Mouse (Mus musculus) cerebellum, adult 2 months (tissue): ENCODE measurements around the gene Arcn1. TPM values are rescaled to one million over a fixed set of nuclear protein-coding genes. Genes with fewer than 3 reads are reported as not detected.

Source experiments
- DNase-seq, 2 experiments: peaks; one replicate each; pipeline ENCODE4 v3.0.0; 2021
- H3K27ac ChIP-seq: fragments of 200-500 bp; 2 replicates; pipeline ENCODE4 v1.5.1; 2012; ENCODE audit warnings: low read length, control low read depth, inconsistent platforms; ENCODE audit not compliant: insufficient read depth
- H3K27me3 ChIP-seq: fragments of 200-500 bp; 2 replicates; pipeline ENCODE4 v1.6.1; 2012; ENCODE audit warnings: inconsistent platforms, mild to moderate bottlenecking, low read length, moderate library complexity; ENCODE audit not compliant: control insufficient read depth, insufficient read depth
- H3K4me1 ChIP-seq: fragments of 200-500 bp; 2 replicates; pipeline ENCODE4 v1.6.1; 2011; ENCODE audit warnings: low read length; ENCODE audit not compliant: control insufficient read depth, insufficient read depth
- H3K4me3 ChIP-seq: fragments of 200-500 bp; replicated peaks from 2 replicates; pipeline ENCODE3; 2011; ENCODE audit warnings: mild to moderate bottlenecking, low read depth, low read length, control low read depth; ENCODE audit not compliant: insufficient read depth
- CTCF ChIP-seq: fragments of 200-500 bp; IDR thresholded peaks from 2 replicates; pipeline ENCODE4 v1.5.1; 2011; ENCODE audit warnings: low read depth, mild to moderate bottlenecking, control low read depth, low read length, moderate library complexity, borderline replicate concordance; ENCODE audit not compliant: insufficient read depth
- POLR2A ChIP-seq: fragments of 200-500 bp; IDR thresholded peaks from 2 replicates; pipeline ENCODE4 v1.6.1; 2011; ENCODE audit warnings: low read length, control low read depth, borderline replicate concordance; ENCODE audit not compliant: insufficient read depth
- WGBS: fragments of 180-500 bp; shearing (Covaris S2); methylation state at CpG from one replicate; pipeline ENCODE4 v1.1.7; 2018; 5-methylcytosine and 5-hydroxymethylcytosine counted together
- polyA plus RNA-seq: library from polyadenylated mRNA; depleted of rRNA; stranded (reverse); fragments of >200 nt; gene quantifications from 2 replicates; pipeline ENCODE4 v1.2.3, GENCODE M21; 2012; rRNA removed

The Arcn1 gene
- polyA plus RNA-seq, 1 experiment = 61.6 TPM

DNA sequence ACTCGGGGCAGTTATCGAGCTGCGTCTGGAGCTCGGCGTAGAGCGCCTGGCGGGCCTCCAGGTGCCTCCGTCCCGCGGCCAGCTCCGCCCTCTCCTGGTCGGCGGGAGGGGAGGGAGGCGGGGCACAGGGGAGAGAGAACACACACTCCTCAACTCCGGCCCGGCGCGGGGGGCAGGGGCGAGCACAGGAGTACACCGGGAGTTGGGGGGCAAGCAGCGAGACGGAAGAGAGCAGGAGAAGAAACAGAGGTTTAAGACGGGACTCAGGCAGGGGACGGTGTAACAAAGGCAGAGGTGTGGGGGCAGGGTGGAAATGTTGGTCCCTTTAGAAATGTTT, 59.2 kb downstream of the Arcn1 start:
- Histone ChIP-seq H3K4me1 (peaks cover 12% of the 10 kb centered on the region; the same call in 1 of the 2 replicates), H3K27ac (no peak overlapping the region), H3K27me3 (no peaks in the 10 kb centered on the region), H3K4me3 (no peak overlapping the region)
- no peak for TF ChIP-seq POLR2A
- TF ChIP-seq CTCF = no peak
- peak; percentile 54 to 55 for DNase-seq
- WGBS = 9% methylated on average over 24 of the region's 24 CpGs

DNA sequence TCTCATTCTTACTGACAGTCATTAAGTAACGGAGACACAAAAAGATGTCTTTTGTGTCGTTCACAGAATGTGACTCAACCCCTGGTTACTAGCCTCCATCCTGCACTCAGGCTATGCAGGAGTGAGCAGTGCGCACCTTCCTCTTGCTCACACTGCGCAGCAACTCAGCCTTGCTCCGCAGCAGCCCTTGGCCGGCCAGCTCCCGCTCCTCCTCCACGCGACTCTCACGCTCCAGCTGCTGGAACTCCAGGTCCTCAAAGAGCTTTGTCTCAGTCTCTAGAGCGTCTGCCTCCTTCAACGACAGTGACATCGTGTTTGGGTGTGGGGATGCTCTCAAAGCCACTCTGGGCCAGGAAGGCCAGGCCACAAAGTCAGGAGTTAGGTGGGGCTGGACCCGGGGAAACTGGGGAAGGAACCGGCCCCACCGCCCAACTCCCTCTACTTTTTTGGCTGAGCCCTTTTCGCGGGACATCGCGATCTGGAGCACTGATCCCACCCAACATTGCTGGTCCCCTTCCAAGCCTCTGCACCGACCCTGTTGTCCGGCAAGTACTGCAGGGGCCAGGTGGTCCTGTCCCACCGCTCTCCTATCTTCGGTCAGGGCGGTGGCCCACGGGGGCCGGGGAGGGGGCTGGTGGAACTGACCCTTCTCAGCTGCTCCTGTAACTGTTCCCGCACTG, 59.8 kb downstream of the Arcn1 start:
- no peak overlapping the region for H3K4me3 ChIP-seq
- H3K4me1 ChIP-seq = peaks cover 8% of the 10 kb centered on the region; the same call in 1 of the 2 replicates
- H3K27me3 ChIP-seq = no peaks in the 10 kb centered on the region
- no peak for TF ChIP-seq CTCF
- TF ChIP-seq POLR2A = no peak
- H3K27ac ChIP-seq = no peak overlapping the region
- 50% methylated on average over 28 of the region's 28 CpGs for WGBS
- DNase-seq = no peak

GRCm38 (mm10) chr9:44699730-44700129, 67.9 kb downstream of the Arcn1 start:
- DNase-seq = peak in 1 of 2 experiments; percentile 21
- Histone ChIP-seq H3K27me3 (no peaks in the 10 kb centered on the region), H3K27ac (no peak overlapping the region), H3K4me1 (peaks cover 24% of the 10 kb centered on the region), H3K4me3 (no peak overlapping the region)
- whole genome bisulfite sequencing = 53% methylated on average over 5 of the region's 5 CpGs
- TF ChIP-seq CTCF (no peak), POLR2A (no peak)

- peak in 1 of 2 experiments; percentile 37 for DNase-seq
- 44% methylated on average over 10 of the region's 10 CpGs for WGBS
- Histone ChIP-seq H3K4me1 (peaks cover 25% of the 10 kb centered on the region), H3K27me3 (no peaks in the 10 kb centered on the region), H3K4me3 (no peak overlapping the region), H3K27ac (no peak overlapping the region)
- TF ChIP-seq POLR2A = no peak
- TF ChIP-seq CTCF = no peak
Observed at GRCm38 (mm10) chr9:44699196-44699595, 68.4 kb downstream of the Arcn1 start.

DNA sequence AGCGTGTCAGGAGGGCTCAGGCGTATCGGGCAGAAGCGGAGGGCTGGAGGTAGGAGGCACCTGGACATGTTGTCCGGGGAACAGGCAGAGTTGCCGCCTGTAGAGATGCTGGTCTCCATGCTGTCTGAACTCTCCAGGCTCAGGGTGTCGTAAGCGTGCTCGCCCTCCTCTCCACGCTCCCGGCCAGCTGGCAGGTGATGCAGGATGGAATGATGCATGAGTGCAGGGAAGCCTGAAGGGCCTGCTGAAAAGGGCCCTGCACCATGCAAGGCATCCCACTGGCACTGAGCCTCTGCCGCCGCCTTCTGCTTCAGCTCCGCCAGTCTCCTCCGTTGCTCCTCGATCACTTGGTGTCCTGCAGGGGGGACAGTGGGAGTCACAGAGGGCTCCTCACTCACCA, 69.8 kb downstream of the Arcn1 start:
- Histone ChIP-seq H3K4me3 (no peak overlapping the region), H3K4me1 (peaks cover 37% of the 10 kb centered on the region), H3K27me3 (no peaks in the 10 kb centered on the region), H3K27ac (no peak overlapping the region)
- no peak for TF ChIP-seq CTCF
- DNase-seq = peak; percentile 58 to 65
- 29% methylated on average over 16 of the region's 16 CpGs for WGBS

- 10% methylated on average over 11 of the region's 11 CpGs for whole genome bisulfite sequencing
- no peaks in the 10 kb centered on the region for H3K27me3 ChIP-seq
- peak overlapping the region; percentile 27; the same call in 1 of the 2 replicates for H3K27ac ChIP-seq
- H3K4me1 ChIP-seq = peaks cover 42% of the 10 kb centered on the region
- H3K4me3 ChIP-seq = no peak overlapping the region
- no peak for TF ChIP-seq CTCF
- no peak for TF ChIP-seq POLR2A
- DNase-seq = peak; percentile 66 to 84
Observed at GRCm38 (mm10) chr9:44693071-44693470, 74.6 kb downstream of the Arcn1 start.

GRCm38 (mm10) chr9:44691671-44692520, 75.7 kb downstream of the Arcn1 start:
- TF ChIP-seq CTCF = no peak
- Histone ChIP-seq H3K4me3 (no peak overlapping the region), H3K27me3 (no peaks in the 10 kb centered on the region), H3K27ac (peak overlapping the region; percentile 50), H3K4me1 (peaks cover 35% of the 10 kb centered on the region)
- DNase-seq = peak; percentile 85 to 87
- WGBS = 18% methylated on average over 21 of the region's 21 CpGs

Other genes with a start within 250 kb of the Arcn1 start
- gene Cxcr5, start 206.0 kb downstream of the Arcn1 start, polyA plus RNA-seq = 0.08 and 0.20 TPM in 2 replicates
- 41.8 TPM in 2 replicates for gene Ddx6, start 163.0 kb downstream of the Arcn1 start, polyA plus RNA-seq
- gene Treh, start 94.6 kb downstream of the Arcn1 start, polyA plus RNA-seq = not detected in 2 replicates
- 193 and 194 TPM in 2 replicates for gene Phldb1, start 32.6 kb downstream of the Arcn1 start, polyA plus RNA-seq
- gene Ift46, start 63 bp upstream of the Arcn1 start, polyA plus RNA-seq = 106 and 110 TPM in 2 replicates
- 203 and 229 TPM in 2 replicates for gene Tmem25, start 31.5 kb upstream of the Arcn1 start, polyA plus RNA-seq
- gene Ttc36, start 35.2 kb upstream of the Arcn1 start, polyA plus RNA-seq = 0.67 and 1.1 TPM in 2 replicates
- gene Kmt2a, start 113.5 kb upstream of the Arcn1 start, polyA plus RNA-seq = 31.3 and 39.0 TPM in 2 replicates
- 989 and 996 TPM in 2 replicates for gene Atp5l, start 152.9 kb upstream of the Arcn1 start, polyA plus RNA-seq
- 34.7 and 37.4 TPM in 2 replicates for gene Ube4a, start 197.8 kb upstream of the Arcn1 start, polyA plus RNA-seq
- gene Cd3g, start 212.6 kb upstream of the Arcn1 start, polyA plus RNA-seq = not detected in 2 replicates
- gene Cd3d, start 213.9 kb upstream of the Arcn1 start, polyA plus RNA-seq = 0.08 and 0.10 TPM in 2 replicates
- gene Cd3e, start 241.8 kb upstream of the Arcn1 start, polyA plus RNA-seq = 0.05 and 0.27 TPM in 2 replicates